Mouse (Mus musculus) c-Kit-positive CD71-positive TER-119-positive erythroid progenitor cells, embryonic 14.5 days (primary cell): Measurements from ENCODE around the gene Prn.
A peak's percentile ranks its signal among the peaks of the same experiment; 100 is the strongest.

Experiments used
- DNase-seq: peaks from one replicate; pipeline ENCODE4 v3.0.0-alpha.2; 2013; ENCODE audit warnings: low spot score

Prn gene

DNA sequence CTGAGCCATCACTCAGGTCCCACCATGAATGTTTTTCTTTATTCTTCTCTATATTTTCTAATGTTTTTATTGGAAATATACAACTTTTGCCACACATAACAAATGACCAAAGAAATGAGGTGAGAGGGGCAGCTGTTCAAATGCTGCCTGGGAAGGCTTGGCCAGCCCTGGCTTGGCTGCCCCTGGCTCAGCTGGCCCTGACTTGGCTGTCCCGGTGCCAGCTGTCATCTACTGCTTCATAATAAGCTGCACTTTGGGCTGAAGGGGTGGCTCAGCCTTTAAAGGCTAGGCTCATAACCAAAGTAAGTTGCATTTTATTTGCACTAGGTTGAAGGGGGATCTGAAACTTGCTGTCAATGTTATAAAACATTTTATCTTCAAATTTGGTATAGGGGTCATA is 2.9 kb upstream of the Prn start:
- no peak for DNase-seq

DNA sequence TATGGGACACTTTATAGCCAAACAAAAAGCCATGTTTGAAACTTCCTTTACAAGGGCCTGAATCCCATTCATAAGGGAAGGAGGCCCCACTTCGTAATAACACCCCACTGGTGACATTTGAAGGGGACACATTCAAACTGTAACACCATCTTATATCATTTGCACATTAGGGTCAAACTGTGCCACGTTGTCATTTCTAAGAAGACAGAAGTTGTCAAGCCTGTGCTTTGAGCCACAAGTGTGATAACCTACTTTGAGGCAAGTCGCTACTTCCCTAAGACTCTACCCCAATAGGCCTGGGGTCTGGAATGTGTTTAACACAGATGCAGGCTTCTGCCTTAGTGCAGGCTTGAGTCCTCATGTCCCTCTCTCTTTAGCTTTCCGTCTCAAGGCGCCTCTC is 2.4 kb upstream of the Prn start:
- DNase-seq: no peak

DNA sequence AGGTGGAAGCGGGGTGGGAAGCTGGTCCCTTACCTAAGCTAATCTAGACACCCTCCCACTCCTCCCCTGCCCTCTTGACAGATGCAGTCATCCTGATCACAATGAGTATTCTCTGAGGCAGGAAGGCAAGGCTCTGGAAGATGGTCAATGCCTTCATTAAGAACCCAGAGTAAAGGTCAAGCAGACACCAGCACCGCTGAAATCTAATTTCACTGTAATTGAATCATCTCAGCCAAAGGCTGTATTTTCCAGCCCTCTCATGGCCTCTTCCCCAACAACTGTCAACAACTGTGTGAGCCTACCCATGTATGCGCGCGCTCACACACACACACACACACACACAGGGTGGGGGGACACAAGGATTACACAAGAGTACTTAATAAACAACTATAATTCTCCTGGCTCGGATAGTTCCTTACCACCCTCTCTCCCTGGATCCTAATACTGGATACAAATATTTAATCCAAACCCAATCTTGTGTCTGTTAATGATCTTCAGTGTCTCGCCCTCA is 1.4 kb upstream of the Prn start:
- DNase-seq: no peak

DNA sequence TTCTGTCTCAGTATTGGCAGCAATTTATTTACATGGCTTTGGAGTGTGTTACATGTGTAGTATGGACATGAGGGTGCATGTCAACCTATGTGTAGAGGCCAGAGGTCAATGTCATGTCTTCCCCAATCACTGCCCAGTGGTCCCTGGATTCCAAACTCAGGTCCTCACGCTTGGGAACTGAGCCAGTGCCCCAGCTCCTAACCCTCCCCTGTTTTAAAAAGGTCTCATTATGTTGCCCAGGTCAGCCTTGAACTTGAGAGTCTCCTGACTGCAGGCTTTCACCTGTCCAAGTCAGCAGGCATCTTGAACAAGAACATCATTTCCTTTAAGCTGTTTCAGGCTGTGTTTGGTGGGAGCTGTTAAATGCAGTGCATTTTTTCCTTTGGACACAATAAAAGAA is 851 bp upstream of the Prn start:
- no peak for DNase-seq

DNA sequence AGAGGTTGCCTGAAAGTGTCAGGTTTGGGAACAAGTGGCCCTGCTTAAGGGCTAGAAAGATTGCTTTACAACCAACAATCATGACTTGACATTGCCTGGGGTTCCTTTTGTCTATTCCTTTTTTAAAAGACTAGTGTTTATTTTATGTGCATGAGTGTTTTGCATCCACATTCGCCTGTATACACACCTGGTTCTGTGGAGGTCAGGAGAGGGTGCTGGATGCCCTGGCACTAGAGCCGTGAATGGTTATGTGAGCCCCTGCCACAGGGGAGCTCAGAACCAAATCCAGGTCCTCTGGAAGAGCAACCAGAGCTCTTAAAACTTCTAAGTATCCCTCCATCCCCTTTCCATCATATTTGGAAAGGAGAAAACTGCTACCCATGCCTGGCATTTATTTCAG is 1.1 kb downstream of the Prn start:
- DNase-seq: no peak

DNA sequence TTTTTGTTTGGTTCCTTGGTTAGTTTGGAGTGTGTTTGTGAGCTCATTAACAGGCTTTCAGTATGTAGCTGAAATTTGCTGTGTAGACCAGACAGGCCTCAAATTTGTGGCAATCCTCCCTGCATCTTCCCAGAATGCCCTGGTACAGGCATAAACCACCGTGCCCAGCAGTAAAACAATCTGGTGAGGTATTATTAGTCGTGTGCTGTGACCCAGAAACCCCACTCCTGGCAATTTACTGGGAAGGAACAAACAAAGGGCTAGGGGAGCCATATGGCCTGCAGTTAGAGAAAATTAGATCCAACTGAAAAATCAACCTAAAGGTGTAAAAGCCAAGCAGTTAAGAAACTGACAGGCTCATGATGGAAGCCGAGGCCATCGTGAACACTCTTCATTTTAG is 1.6 kb downstream of the Prn start:
- DNase-seq: no peak

DNA sequence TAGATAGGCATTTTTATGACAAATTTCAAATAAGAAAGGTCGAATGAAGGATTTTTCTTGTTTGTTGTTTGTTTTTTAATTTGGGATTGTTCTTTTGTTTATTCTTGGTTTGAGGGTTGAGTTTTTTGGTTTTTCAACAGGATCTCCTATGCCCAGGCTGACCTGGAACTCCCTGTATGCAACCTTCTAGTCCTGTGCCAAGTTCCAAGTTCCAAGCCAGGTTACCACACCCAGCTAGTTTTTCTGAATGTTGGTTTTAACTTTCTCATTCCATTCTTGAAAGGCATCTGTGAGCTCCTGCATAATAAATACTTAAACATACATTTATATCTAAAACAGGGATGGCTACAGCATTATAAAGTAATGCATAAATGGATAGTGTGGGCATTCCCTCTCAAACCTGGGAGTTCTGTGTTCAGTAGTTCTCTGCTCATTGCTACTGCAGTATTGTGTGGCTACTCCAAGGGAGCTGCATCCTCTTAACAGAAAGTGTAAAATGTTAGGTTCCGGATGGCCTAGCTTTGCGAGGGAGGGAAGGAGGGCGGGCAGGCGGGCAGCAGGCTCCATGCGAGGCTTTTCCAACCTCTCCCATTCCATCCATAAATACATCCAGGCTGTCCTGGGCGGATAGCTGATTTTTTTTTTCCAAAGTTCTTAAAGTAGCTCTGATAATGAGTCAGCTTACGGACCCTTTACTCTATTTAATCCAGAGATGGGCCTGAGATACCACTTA is 2.9 kb downstream of the Prn start:
- no peak for DNase-seq

DNA sequence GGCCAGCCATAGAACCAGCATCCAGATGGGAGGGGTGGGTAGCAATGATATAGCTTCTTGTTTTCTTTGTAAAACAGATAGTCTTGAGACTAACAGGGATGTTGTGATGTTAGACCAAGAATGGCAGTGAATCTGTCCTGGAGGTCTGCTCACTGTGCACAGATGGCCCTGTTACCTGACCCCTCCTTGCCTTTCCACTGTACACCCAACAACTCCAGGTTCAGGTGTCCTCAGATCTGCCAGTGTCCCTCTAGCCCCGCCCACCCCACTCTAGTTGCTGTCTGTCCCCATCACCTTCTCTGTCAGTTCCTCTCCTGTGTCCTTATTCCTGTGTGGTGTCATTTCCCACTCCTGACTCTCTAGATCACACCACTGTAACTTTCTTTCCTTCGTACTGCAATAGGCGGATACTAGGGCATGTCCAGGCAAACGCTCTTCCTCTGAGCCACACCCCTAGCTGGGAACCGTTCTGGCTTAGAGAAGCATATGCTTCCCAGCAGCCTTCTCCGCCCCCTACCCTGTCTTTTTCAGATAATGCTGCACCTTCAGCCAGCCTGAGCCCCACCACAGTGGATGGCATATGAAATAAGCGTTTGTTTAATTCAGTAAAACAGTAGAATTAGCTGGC is 22.6 kb downstream of the Prn start:
- no peak for DNase-seq

DNA sequence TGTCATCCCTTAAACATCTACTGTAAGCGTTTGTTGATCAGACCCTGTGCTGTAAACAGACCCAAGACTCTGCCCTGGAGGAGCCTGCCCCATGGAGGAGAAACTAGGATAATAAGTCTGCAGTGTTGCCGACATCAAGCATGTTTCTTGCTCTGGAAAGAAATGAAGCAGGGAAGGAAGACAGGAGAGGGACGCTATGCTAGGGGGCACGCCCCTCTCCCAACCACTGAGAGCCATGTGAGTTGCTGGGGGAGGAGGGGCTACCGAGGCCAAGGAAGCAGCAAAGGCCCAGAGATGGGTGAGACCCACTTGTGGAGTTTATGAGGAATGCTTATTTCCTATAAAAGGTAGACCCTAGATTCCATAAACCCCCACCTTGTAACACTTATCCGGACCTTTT is 23.3 kb downstream of the Prn start:
- no peak for DNase-seq

DNA sequence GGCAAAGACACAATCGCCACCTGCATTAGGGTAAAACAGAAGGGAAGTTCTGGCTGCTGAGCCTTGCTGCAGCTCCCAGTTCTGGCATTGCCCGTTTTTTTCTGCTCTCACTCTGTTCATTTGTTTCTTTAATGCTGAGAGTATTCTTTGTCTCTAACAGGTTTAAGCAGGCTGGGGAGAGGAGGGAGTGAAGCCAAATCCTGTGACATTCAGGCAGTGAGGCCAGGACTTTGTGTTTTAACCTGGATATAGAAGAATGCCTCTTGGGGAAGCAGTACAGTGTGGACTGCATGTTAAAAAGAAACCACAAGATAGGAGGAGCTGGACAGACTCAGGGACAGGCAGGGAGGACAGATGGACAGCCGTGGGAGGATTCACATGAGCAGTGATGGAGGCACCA is 23.8 kb downstream of the Prn start:
- no peak for DNase-seq

DNA sequence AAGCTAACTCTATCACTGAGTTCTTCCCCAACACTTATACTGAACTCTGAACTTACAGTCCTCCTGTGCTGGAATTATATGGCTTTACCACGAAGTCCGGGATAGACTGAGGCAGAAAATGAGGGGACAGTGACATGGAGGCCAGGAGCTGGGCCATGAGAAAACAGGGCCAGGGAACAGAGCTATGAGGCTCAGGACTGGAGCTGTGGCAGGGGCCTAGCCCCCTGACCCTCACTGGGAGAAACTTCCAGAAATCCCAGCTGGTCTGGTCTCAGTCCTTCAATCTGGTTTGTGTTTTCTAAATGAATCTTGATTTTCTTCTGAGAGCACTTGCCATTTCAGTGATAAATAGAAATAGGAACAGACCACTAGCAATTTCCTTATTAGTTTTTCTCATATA is 24.5 kb downstream of the Prn start:
- DNase-seq: no peak

DNA sequence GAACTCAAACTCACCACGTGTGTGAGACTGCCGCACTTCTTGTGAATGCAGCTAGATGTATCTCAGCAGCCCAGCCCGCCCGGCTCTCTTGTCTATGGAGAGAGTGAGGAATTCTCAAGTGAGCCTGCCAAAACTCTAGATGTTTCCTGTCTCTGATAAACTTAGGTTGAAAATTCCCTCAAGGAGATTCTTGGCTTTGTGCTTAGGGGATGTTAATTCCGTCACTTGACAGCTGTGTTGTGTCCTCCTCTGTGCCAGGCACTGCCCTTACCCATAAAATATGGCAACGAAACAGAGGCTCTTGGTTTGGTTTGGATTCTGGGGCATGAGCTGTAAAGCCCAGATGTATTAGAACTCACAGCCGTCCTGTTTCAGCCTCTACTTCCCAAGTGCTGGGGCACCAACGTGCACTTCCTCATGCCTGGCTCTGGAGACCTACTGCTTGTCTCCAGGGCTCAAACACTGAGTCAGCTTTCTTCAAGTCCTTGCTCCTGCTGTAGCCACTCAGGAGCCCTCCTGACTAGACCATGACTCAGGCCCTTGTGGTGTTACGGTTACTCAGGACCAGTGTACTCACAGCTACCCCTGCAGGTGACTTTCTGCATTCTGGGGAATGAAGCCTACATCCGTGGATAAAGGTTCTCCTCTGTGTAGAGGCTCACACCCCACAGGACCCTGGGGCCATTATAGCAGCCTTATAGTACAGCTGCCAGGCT is 25.8 kb downstream of the Prn start:
- peak; percentile 47 for DNase-seq

DNA sequence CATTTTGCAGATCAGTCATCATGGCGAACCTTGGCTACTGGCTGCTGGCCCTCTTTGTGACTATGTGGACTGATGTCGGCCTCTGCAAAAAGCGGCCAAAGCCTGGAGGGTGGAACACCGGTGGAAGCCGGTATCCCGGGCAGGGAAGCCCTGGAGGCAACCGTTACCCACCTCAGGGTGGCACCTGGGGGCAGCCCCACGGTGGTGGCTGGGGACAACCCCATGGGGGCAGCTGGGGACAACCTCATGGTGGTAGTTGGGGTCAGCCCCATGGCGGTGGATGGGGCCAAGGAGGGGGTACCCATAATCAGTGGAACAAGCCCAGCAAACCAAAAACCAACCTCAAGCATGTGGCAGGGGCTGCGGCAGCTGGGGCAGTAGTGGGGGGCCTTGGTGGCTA is 26.7 kb downstream of the Prn start:
- DNase-seq: no peak

DNA sequence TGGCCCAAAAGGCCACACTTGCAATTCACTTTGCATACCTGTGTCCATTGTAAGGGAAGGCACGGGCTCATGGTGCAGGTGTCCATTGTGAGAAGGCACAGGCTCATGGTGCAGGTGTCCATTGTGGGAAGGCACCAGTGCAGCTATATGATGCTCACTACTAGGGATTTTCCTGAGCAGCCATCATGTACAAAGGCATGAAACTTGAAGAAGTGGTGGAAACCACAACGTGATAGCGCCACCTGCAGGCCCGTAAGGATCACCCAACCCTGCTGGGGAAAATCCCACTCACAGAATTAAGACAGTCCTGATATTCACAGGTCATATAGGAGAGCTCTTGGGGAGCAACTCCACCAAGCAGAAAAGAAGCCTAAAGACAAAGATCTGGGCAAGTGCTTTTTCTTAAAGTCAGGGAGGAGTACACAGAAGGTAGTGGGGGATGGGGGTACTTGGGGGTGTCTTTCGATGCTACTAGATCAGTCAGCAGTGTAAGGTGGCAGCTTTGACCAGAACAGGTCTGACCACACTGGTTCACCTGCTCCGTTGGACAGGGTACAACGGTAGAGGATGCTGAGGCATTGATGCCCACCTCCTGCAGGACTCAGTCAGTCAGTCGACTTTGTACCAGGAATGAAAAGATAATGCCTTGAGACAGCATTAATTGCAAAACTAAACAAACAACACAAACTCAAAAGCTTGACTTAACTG is 29.8 kb downstream of the Prn start:
- DNase-seq: peak; percentile 72

DNA sequence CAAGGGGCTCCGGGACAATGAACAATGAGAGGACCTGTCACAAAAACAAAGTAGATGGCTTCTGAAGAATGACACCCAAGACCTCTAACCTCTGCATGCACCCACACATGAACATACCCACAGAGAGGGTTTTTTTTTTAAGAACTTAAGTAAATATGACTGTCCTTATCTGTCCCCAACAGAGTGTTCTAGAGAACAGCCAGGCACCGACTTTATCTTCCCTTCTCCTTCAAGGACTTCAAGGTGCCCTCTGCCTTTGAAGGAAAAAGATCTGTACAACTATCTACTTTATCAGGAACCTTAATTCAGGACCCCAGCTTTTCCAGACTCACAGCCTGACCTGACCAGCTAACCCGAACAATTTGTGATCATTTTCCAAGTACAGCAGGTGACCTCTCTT is 30.7 kb downstream of the Prn start:
- peak; percentile 65 for DNase-seq

DNA sequence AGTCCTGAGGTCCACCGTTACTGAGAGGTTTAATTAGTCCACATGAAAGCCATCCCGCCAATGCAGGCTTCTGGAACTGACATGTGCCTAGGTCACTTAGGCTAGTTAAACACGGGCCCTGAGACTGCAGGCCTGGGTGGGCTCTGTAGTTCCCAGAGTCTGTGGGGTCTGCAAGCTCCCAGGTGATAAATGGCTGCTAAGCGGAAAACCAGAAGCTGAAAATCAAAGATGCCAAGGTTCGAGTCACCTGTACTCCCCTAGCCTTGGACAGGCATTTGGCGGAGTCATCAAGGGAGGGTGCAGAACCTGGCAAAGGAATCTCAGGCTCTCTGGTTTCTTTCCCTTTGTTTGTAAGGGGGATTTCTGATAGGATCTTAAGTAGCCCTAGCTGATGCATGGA is 31.7 kb downstream of the Prn start:
- no peak for DNase-seq

DNA sequence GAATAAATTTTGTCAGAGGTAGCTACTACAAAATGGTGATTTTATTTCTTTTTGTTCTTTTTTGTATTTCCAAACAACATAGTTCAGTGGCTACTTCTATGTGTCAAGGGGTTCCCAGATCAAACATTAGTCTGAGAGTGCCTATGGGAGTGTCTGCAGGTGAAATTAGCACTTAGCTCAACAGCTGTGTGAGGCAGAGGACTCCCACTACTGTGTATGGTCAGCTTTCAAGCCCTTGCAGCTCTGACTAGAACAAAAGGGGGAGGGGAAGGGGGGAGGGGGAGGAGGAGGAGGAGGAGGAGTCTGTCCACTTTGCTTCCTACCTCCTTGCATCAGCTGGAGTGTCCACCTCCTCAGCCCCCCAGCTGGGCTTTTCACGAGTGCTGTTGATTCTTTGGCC is 34.6 kb downstream of the Prn start:
- DNase-seq: no peak

DNA sequence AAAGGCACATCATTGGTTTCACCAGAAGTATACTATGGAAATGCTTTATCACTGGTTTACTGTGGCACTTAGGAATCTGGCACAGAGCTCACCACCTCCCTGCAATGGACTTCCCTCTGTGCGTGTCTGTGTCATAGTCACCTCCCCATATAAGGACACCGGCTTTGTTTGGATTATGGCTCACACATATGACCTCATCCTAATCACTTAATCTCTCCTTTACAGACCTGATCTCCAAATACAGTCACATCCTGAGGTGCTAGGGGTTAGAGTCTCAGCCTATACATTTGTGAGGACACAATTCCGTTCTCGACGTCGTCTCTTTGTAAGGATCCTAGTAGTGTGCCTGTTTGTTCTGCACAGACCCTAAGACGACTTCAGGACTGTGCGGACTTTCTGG is 35.5 kb downstream of the Prn start:
- DNase-seq: no peak

DNA sequence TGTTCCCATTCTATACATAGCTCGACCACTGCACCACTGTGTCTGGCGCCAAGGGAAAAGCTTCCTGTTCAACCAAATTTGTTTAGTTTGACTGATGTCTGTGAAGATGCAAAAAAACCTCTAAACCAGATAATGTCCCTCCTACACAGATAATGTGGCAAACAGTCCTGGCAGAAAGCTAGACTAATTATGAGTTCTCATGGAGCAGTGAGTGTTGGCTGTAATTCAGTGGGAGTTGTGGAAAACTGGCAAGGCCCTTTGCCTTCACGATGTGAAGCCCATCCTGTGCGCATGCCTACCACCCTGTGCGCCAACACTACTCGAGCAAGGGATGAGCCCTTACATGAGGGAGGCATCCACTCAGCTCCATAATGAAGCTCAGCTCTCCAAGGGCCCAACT is 36.0 kb downstream of the Prn start:
- DNase-seq: no peak

DNA sequence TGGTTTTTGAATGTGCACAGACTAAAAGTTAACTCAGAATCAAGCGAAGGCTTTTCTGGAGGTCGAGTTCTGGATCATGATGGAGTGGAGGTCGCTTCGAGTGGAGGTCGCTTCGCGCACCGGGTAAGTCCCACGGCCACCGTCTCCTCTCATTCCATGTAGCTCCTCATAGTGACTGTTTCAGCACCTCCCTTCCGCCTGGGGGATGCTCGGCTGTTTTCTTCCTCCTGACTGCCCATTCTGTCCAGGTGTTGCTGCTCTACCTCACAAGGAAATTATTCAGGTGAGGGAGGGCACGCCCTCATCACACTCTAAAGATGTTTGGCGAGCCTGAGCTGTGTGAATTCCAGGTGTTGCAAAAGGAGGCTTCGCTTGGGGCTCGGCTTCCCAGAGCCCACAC is 36.6 kb downstream of the Prn start:
- DNase-seq: no peak

DNA sequence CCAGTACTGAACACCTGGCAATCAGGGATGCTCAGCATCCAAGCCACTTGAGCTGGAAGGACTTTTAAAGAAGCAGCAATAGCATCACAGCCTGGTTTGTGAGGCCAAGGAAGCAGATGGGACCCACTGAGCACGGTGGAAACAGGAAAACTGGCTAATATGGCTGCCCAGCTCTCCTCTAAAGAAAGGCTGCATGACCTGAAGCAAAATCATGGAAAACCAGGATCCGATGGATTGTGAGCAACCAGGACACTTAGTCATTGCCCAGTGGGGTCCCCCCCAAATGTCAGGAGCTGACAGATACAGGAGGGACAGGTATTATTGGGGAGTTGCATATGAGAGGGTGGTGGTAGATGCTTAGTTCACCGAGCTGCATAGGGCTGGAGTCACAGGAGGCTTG is 38.4 kb downstream of the Prn start:
- DNase-seq: no peak

DNA sequence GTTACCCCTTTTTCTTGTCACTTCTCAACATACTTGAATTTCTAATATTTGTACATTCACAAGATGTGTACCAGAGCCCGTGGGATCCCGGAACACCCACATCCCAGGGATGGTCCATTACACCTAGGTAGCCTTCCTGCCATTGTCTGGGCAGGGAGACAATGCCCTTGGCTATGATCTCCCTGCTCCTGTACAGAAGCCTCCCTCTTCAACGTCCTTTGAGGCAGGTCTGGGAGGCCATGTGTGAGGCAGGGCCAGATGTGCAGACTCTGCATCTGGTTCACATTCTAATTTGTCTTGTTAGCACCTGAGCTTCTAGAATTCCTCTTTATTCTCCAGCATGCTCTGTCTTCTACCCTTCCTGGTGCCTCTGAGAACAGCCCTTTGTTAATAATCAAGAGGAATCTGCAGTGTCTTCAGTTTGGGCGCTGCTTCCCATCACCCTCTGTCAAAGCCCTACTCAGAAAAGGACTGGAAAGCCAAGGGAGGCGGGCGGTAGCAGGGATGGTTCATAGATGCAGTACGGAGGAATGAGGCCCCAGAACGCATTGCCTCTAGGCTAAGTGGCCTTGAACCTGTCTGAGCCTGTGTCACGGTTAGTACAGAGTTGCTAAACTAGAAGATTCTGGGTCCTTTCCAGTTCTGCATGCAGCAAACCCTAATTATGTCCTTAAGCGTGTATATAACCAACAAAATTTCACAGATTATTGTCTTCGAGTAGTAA is 39.3 kb downstream of the Prn start:
- DNase-seq: no peak
